Mouse (Mus musculus) cerebellum, postnatal 14 days (tissue): Measurements from ENCODE around the gene Pepd.

ENCODE experiments used
- DNase-seq, 2 experiments: peaks; one replicate each; pipeline ENCODE4 v3.0.0; 2021; ENCODE audit warnings: mixed read lengths in 2 of 2

Pepd gene

GRCm38 (mm10) chr7:35029228-35029627 lies 117.0 kb downstream of the Pepd start:
- DNase-seq = no peak

- no peak for DNase-seq
Measured at GRCm38 (mm10) chr7:35029648-35030047, 117.5 kb downstream of the Pepd start.

GRCm38 (mm10) chr7:35030567-35030966 lies 118.4 kb downstream of the Pepd start:
- DNase-seq = no peak

GRCm38 (mm10) chr7:35035141-35035553 lies 123.0 kb downstream of the Pepd start:
- peak in 1 of 2 experiments; percentile 13 for DNase-seq

- no peak for DNase-seq
Measured at GRCm38 (mm10) chr7:35035565-35035964, 123.4 kb downstream of the Pepd start.

GRCm38 (mm10) chr7:35036266-35036731 lies 124.1 kb downstream of the Pepd start:
- DNase-seq = peak; percentile 50 to 62

- DNase-seq = peak in 1 of 2 experiments; percentile 10
Measured at GRCm38 (mm10) chr7:35037408-35037807, 125.2 kb downstream of the Pepd start.

GRCm38 (mm10) chr7:35040176-35040972 lies 128.2 kb downstream of the Pepd start:
- DNase-seq = peak in 1 of 2 experiments; percentile 8

GRCm38 (mm10) chr7:35041286-35042208 lies 129.4 kb downstream of the Pepd start:
- DNase-seq = peak in 1 of 2 experiments; percentile 17

- peak in 1 of 2 experiments; percentile 2 for DNase-seq
Measured at GRCm38 (mm10) chr7:35042209-35042554, 130.0 kb downstream of the Pepd start.

- peak; percentile 35 to 38 for DNase-seq
Measured at GRCm38 (mm10) chr7:35042759-35043217, 130.6 kb downstream of the Pepd start.

GRCm38 (mm10) chr7:35043266-35043817 lies 131.2 kb downstream of the Pepd start:
- peak in 1 of 2 experiments; percentile 25 for DNase-seq

GRCm38 (mm10) chr7:35044719-35045118 lies 132.5 kb downstream of the Pepd start:
- peak in 1 of 2 experiments; percentile 7 for DNase-seq

GRCm38 (mm10) chr7:35046091-35046490 lies 133.9 kb downstream of the Pepd start:
- DNase-seq = no peak

- DNase-seq = peak in 1 of 2 experiments; percentile 23
Measured at GRCm38 (mm10) chr7:35050540-35050939, 138.4 kb downstream of the Pepd start.

- no peak for DNase-seq
Measured at GRCm38 (mm10) chr7:35053161-35053560, 141.0 kb downstream of the Pepd start.

- DNase-seq = no peak
Measured at GRCm38 (mm10) chr7:35054286-35054685, 142.1 kb downstream of the Pepd start.

- DNase-seq = no peak
Measured at GRCm38 (mm10) chr7:35054977-35055618, 142.9 kb downstream of the Pepd start.

- peak; percentile 80 to 83 for DNase-seq
Measured at GRCm38 (mm10) chr7:35055619-35056435, 143.6 kb downstream of the Pepd start.

- DNase-seq = peak; percentile 98 to 99
Measured at GRCm38 (mm10) chr7:35056436-35056864, 144.3 kb downstream of the Pepd start, which contains the start of gene Cebpg. Cebpg (minus strand) TSS chr7:35056573.

- no peak for DNase-seq
Measured at GRCm38 (mm10) chr7:35056999-35057398, 144.8 kb downstream of the Pepd start.
